Mouse (Mus musculus) A20 (cell line): ENCODE data around the gene Tex12.
A peak's percentile ranks its signal among the peaks of the same experiment; 100 is the strongest.

Experiments
- DNase-seq: peaks from one replicate; pipeline ENCODE4 v3.0.0-alpha.2; 2011; ENCODE audit warnings: low read depth, low spot score

The Tex12 gene

GRCm38 (mm10) chr9:50561145-50561917, at the start of gene Tex12:
Gene Tex12 (minus strand): TSS chr9:50561325.
- DNase-seq = no peak

- DNase-seq = no peak
Observed at GRCm38 (mm10) chr9:50604338-50604737, 43.2 kb upstream of the Tex12 start.

GRCm38 (mm10) chr9:50603998-50604324, 42.8 kb upstream of the Tex12 start:
- DNase-seq = no peak

GRCm38 (mm10) chr9:50603189-50603997, 42.3 kb upstream of the Tex12 start, which contains the start of the genes Sdhd and Timm8b:
Gene Sdhd (minus strand): TSS chr9:50603812.
Gene Timm8b (plus strand): TSS chr9:50603910.
- DNase-seq = peak; percentile 97

GRCm38 (mm10) chr9:50602055-50602845, 41.1 kb upstream of the Tex12 start:
- peak; percentile 34 for DNase-seq

- peak; percentile 57 for DNase-seq
Observed at GRCm38 (mm10) chr9:50601536-50601935, 40.4 kb upstream of the Tex12 start.

- DNase-seq = no peak
Observed at GRCm38 (mm10) chr9:50596973-50597372, 35.8 kb upstream of the Tex12 start.

GRCm38 (mm10) chr9:50594794-50595417, 33.8 kb upstream of the Tex12 start:
- DNase-seq = no peak

- peak; percentile 72 for DNase-seq
Observed at GRCm38 (mm10) chr9:50593544-50593943, 32.4 kb upstream of the Tex12 start.

- no peak for DNase-seq
Observed at GRCm38 (mm10) chr9:50592955-50593354, 31.8 kb upstream of the Tex12 start.

- peak; percentile 56 for DNase-seq
Observed at GRCm38 (mm10) chr9:50590856-50591518, 29.9 kb upstream of the Tex12 start.

- DNase-seq = no peak
Observed at GRCm38 (mm10) chr9:50586955-50587354, 25.8 kb upstream of the Tex12 start.

- no peak for DNase-seq
Observed at GRCm38 (mm10) chr9:50585145-50585818, 24.2 kb upstream of the Tex12 start.

- no peak for DNase-seq
Observed at GRCm38 (mm10) chr9:50580370-50580769, 19.2 kb upstream of the Tex12 start.

GRCm38 (mm10) chr9:50569599-50570525, 8.7 kb upstream of the Tex12 start:
- no peak for DNase-seq

GRCm38 (mm10) chr9:50567881-50568280, 6.8 kb upstream of the Tex12 start:
- DNase-seq = no peak

GRCm38 (mm10) chr9:50567372-50567771, 6.2 kb upstream of the Tex12 start:
- DNase-seq = no peak

GRCm38 (mm10) chr9:50565940-50566339, 4.8 kb upstream of the Tex12 start:
- DNase-seq = no peak

- no peak for DNase-seq
Observed at GRCm38 (mm10) chr9:50565173-50565572, 4.0 kb upstream of the Tex12 start.
